Mouse (Mus musculus) kidney, postnatal 14 days (tissue): ENCODE data around the gene Aloxe3.

Source experiments
- DNase-seq: peaks from one replicate; pipeline ENCODE4 v3.0.0; 2022; ENCODE audit warnings: mixed read lengths

Aloxe3 gene

GRCm38 (mm10) chr11:69095511-69096231 lies 30.0 kb upstream of the Aloxe3 start:
- DNase-seq = no peak

- DNase-seq = no peak
Observed at GRCm38 (mm10) chr11:69096360-69096986, 29.2 kb upstream of the Aloxe3 start.

- DNase-seq = peak; percentile 100
Observed at GRCm38 (mm10) chr11:69096987-69097900, 28.5 kb upstream of the Aloxe3 start.

GRCm38 (mm10) chr11:69098039-69098761 lies 27.5 kb upstream of the Aloxe3 start:
- no peak for DNase-seq

GRCm38 (mm10) chr11:69098762-69099091 lies 27.0 kb upstream of the Aloxe3 start:
- peak; percentile 98 for DNase-seq

- peak; percentile 92 for DNase-seq
Observed at GRCm38 (mm10) chr11:69099177-69099914, 26.4 kb upstream of the Aloxe3 start.

GRCm38 (mm10) chr11:69099915-69100345 lies 25.8 kb upstream of the Aloxe3 start:
- DNase-seq = peak; percentile 96

- DNase-seq = no peak
Observed at GRCm38 (mm10) chr11:69100639-69101360, 24.9 kb upstream of the Aloxe3 start.

- no peak for DNase-seq
Observed at GRCm38 (mm10) chr11:69101604-69102402, 23.9 kb upstream of the Aloxe3 start.

- DNase-seq = no peak
Observed at GRCm38 (mm10) chr11:69102403-69102725, 23.3 kb upstream of the Aloxe3 start.

- no peak for DNase-seq
Observed at GRCm38 (mm10) chr11:69103121-69103520, 22.6 kb upstream of the Aloxe3 start.

- DNase-seq = no peak
Observed at GRCm38 (mm10) chr11:69103531-69104435, 21.9 kb upstream of the Aloxe3 start.

GRCm38 (mm10) chr11:69104487-69104886 lies 21.2 kb upstream of the Aloxe3 start:
- DNase-seq = no peak

- no peak for DNase-seq
Observed at GRCm38 (mm10) chr11:69105227-69105626, 20.5 kb upstream of the Aloxe3 start.

- DNase-seq = no peak
Observed at GRCm38 (mm10) chr11:69105796-69106195, 19.9 kb upstream of the Aloxe3 start.

GRCm38 (mm10) chr11:69106299-69106698 lies 19.4 kb upstream of the Aloxe3 start:
- DNase-seq = no peak

- no peak for DNase-seq
Observed at GRCm38 (mm10) chr11:69106842-69107241, 18.9 kb upstream of the Aloxe3 start.

GRCm38 (mm10) chr11:69107676-69108075 lies 18.0 kb upstream of the Aloxe3 start:
- no peak for DNase-seq

- no peak for DNase-seq
Observed at GRCm38 (mm10) chr11:69108223-69108622, 17.5 kb upstream of the Aloxe3 start.
